Mouse (Mus musculus) liver, adult 2 months (tissue): ENCODE data around the gene Unkl. TPM values are rescaled to one million over a fixed set of nuclear protein-coding genes. Genes with fewer than 3 reads are reported as not detected.

ENCODE experiments used
- DNase-seq: peaks from one replicate; pipeline ENCODE4 v3.0.0-alpha.2; 2011; ENCODE audit warnings: low read depth, low spot score; ENCODE audit errors: extremely low read depth
- H3K27ac ChIP-seq: fragments of 200-500 bp; replicated peaks from 2 replicates; pipeline ENCODE4 v1.5.1; 2012; ENCODE audit warnings: low read depth, mild to moderate bottlenecking, control low read depth, inconsistent platforms, low read length; ENCODE audit not compliant: insufficient read depth
- H3K27me3 ChIP-seq: fragments of 200-500 bp; 2 replicates; pipeline ENCODE4 v1.6.1; 2012; ENCODE audit warnings: mild to moderate bottlenecking, moderate library complexity, low read length, inconsistent platforms; ENCODE audit not compliant: control insufficient read depth, insufficient read depth
- H3K36me3 ChIP-seq: fragments of 200-500 bp; 2 replicates; pipeline ENCODE4 v1.6.1; 2012; ENCODE audit warnings: low read length, inconsistent platforms; ENCODE audit not compliant: control insufficient read depth, insufficient read depth
- H3K4me1 ChIP-seq: fragments of 200-500 bp; 2 replicates; pipeline ENCODE4 v1.6.1; 2011; ENCODE audit warnings: low read length; ENCODE audit not compliant: control insufficient read depth, insufficient read depth
- H3K4me3 ChIP-seq: fragments of 200-500 bp; 2 replicates; pipeline ENCODE4 v1.5.1; 2011; ENCODE audit warnings: low read depth, mild to moderate bottlenecking, control low read depth, low read length, moderate library complexity; ENCODE audit not compliant: insufficient read depth
- H3K79me2 ChIP-seq: fragments of 200-500 bp; 2 replicates; pipeline ENCODE4 v1.6.1; 2012; ENCODE audit warnings: inconsistent platforms, mild to moderate bottlenecking, low read length, moderate library complexity; ENCODE audit not compliant: control insufficient read depth, insufficient read depth
- H3K9ac ChIP-seq: fragments of 200-500 bp; 2 replicates; pipeline ENCODE4 v1.6.1; 2012; ENCODE audit warnings: low read depth, mild to moderate bottlenecking, control low read depth, inconsistent platforms, low read length
- CTCF ChIP-seq: fragments of 200-500 bp; IDR thresholded peaks from 2 replicates; pipeline ENCODE4 v1.5.1; 2011; ENCODE audit warnings: low read depth, low read length, control low read depth
- POLR2A ChIP-seq: fragments of 200-500 bp; IDR thresholded peaks from 2 replicates; pipeline ENCODE4 v1.6.1; 2011; ENCODE audit warnings: low read length, control low read depth; ENCODE audit not compliant: insufficient read depth; ENCODE audit errors: extremely low read depth
- WGBS: fragments of 180-500 bp; shearing (Covaris S2); methylation state at CpG from one replicate; pipeline ENCODE4 v1.1.7; 2018; 5-methylcytosine and 5-hydroxymethylcytosine counted together
- polyA plus RNA-seq: library from polyadenylated mRNA; depleted of rRNA; stranded (reverse); fragments of >200 nt; gene quantifications from 2 replicates; pipeline ENCODE4 v1.2.3, GENCODE M21; 2012
- total RNA-seq: library from RNA; depleted of rRNA; stranded (reverse); fragments of >200 nt; gene quantifications from 2 replicates; pipeline ENCODE4 v1.2.3, GENCODE M21; 2014

Gene Unkl
- total and polyA plus RNA-seq, 2 experiments = 9.4 to 28.0 TPM

- H3K27ac ChIP-seq = no peak overlapping the region
- no peak for DNase-seq
- H3K4me3 ChIP-seq = no peak overlapping the region
- no peaks in the 10 kb centered on the region; the same call in 1 of the 2 replicates for H3K4me1 ChIP-seq
- no peak for TF ChIP-seq POLR2A
- no peak for TF ChIP-seq CTCF
- no peaks in the 10 kb centered on the region for H3K36me3 ChIP-seq
- no peaks in the 10 kb centered on the region for H3K79me2 ChIP-seq
- no peak overlapping the region for H3K9ac ChIP-seq
- WGBS = 58% methylated on average over 10 of the region's 10 CpGs
- H3K27me3 ChIP-seq = peaks cover 15% of the 10 kb centered on the region; the same call in 1 of the 2 replicates
Measured at GRCm38 (mm10) chr17:25253760-25254159, 65.6 kb downstream of the Unkl start.

GRCm38 (mm10) chr17:25255110-25255509 is 66.9 kb downstream of the Unkl start:
- Histone ChIP-seq H3K9ac (no peak overlapping the region), H3K36me3 (peaks cover 3% of the 10 kb centered on the region; the same call in 1 of the 2 replicates), H3K4me3 (no peak overlapping the region), H3K79me2 (no peaks in the 10 kb centered on the region), H3K27ac (no peak overlapping the region), H3K27me3 (peaks cover 15% of the 10 kb centered on the region; the same call in 1 of the 2 replicates), H3K4me1 (no peaks in the 10 kb centered on the region; the same call in 1 of the 2 replicates)
- no peak for DNase-seq
- TF ChIP-seq CTCF = no peak
- no peak for TF ChIP-seq POLR2A
- 73% methylated on average over 2 of the region's 2 CpGs for WGBS

- WGBS = 6% methylated on average over 35 of the region's 35 CpGs
- peaks cover 3% of the 10 kb centered on the region; the same call in 1 of the 2 replicates for H3K36me3 ChIP-seq
- H3K9ac ChIP-seq = peak within 1 kb of the TSS; percentile 28; the same call in 1 of the 2 replicates
- no peaks in the 10 kb centered on the region; the same call in 1 of the 2 replicates for H3K4me1 ChIP-seq
- peaks cover 15% of the 10 kb centered on the region; the same call in 1 of the 2 replicates for H3K27me3 ChIP-seq
- no peak for DNase-seq
- H3K4me3 ChIP-seq = no peak within 1 kb of the TSS
- no peaks in the 10 kb centered on the region for H3K79me2 ChIP-seq
- H3K27ac ChIP-seq = no peak within 1 kb of the TSS
- TF ChIP-seq CTCF = no peak
- TF ChIP-seq POLR2A = no peak
Measured at GRCm38 (mm10) chr17:25256140-25256754, 68.0 kb downstream of the Unkl start, which contains the start of gene Baiap3. TSS of gene Baiap3 (minus strand) at chr17:25256364.

GRCm38 (mm10) chr17:25257804-25258261 is 69.6 kb downstream of the Unkl start:
- Histone ChIP-seq H3K27ac (no peak overlapping the region), H3K36me3 (peaks cover 6% of the 10 kb centered on the region; the same call in 1 of the 2 replicates), H3K27me3 (peaks cover 15% of the 10 kb centered on the region; the same call in 1 of the 2 replicates), H3K4me1 (no peaks in the 10 kb centered on the region; the same call in 1 of the 2 replicates), H3K4me3 (no peak overlapping the region), H3K9ac (no peak overlapping the region), H3K79me2 (no peaks in the 10 kb centered on the region)
- no peak for DNase-seq
- 60% methylated on average over 6 of the region's 6 CpGs for WGBS
- TF ChIP-seq CTCF = no peak
- no peak for TF ChIP-seq POLR2A

- Histone ChIP-seq H3K27ac (no peak overlapping the region), H3K4me3 (no peak overlapping the region), H3K27me3 (no peaks in the 10 kb centered on the region), H3K36me3 (peaks cover 54% of the 10 kb centered on the region), H3K79me2 (peaks cover 6% of the 10 kb centered on the region; the same call in 1 of the 2 replicates), H3K9ac (no peak overlapping the region), H3K4me1 (no peaks in the 10 kb centered on the region)
- 12% methylated on average over 3 of the region's 3 CpGs for WGBS
- TF ChIP-seq POLR2A (no peak), CTCF (peak; percentile 63)
- DNase-seq = peak; percentile 63
Measured at GRCm38 (mm10) chr17:25264453-25264852, 76.3 kb downstream of the Unkl start.
